ENCODE assay signal across 42 mouse cellular contexts in the genomic region with DNA sequence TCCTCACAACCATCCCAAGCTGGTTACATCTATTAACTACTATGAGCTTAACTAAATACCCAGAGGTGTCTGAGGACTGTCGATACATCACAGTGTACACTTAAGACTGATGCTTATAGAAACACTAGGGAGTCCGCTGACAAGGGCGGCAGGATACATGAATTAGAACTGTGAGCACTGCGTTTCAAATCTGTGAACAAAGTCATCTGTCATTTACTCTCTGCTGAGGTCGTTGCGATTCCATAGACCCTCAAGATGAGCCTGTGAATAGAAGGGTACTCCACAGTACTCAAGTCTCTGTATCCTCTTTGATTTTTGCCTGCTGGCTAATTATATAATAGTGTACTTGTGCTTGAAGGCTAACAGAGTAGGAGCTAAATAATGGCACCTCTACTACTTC. TPM values are rescaled to one million over a fixed set of nuclear protein-coding genes. Genes with fewer than 3 reads are reported as not detected.
"Had no signal": no experiment of that assay in that cellular context is flagged by ENCODE, and none has a peak within 500 bp of the region (broad histone marks: within the 10 kb centered on the region; RNA-seq: fewer than 3 reads in every experiment).

No protein-coding gene starts in this region.

- H3K27ac ChIP-seq: heart, embryonic 10.5 days; hindbrain, embryonic 13.5 days; hindbrain, embryonic 15.5 days; hindbrain, postnatal 0 days; kidney, embryonic 15.5 days; kidney, postnatal 0 days; limb, embryonic 13.5 days; limb, embryonic 15.5 days; liver, embryonic 12.5 days had no signal

- H3K36me3 ChIP-seq: hindbrain, embryonic 13.5 days; hindbrain, embryonic 15.5 days; kidney, embryonic 15.5 days; limb, embryonic 13.5 days; limb, embryonic 15.5 days; liver, embryonic 12.5 days had no signal

- H3K9me3 ChIP-seq: hindbrain, embryonic 13.5 days; hindbrain, embryonic 15.5 days; kidney, embryonic 15.5 days; limb, embryonic 15.5 days had no signal

- DNase-seq: forebrain, postnatal 0 days; gastrocnemius, postnatal 14 days; gastrocnemius, postnatal 36 days; heart, adult 18-20 months; heart, postnatal 10 days; kidney, adult 11 months; kidney, adult 2 months; kidney, adult 9 months; kidney, postnatal 14 days; kidney, postnatal 36 days; layer of hippocampus, adult 9-11 months; layer of hippocampus, postnatal 36 days; left cerebral cortex, postnatal 4 days had no signal

- H3K4me2 ChIP-seq: hindbrain, embryonic 13.5 days; hindbrain, embryonic 15.5 days; kidney, embryonic 15.5 days; limb, embryonic 13.5 days; limb, embryonic 15.5 days; liver, embryonic 12.5 days had no signal

- H3K4me1 ChIP-seq: hindbrain, embryonic 15.5 days; kidney, embryonic 15.5 days; limb, embryonic 15.5 days had no signal

- ATAC-seq: forebrain, postnatal 0 days; hindbrain, postnatal 0 days; intestine, embryonic 16.5 days; liver, embryonic 12.5 days had no signal

- H3K27me3 ChIP-seq: hindbrain, embryonic 13.5 days; hindbrain, embryonic 15.5 days; kidney, embryonic 15.5 days; limb, embryonic 13.5 days; limb, embryonic 15.5 days; liver, embryonic 12.5 days had no signal

- H3K4me3 ChIP-seq: heart, embryonic 10.5 days; hindbrain, embryonic 13.5 days; hindbrain, embryonic 15.5 days; kidney, embryonic 15.5 days; limb, embryonic 13.5 days; limb, embryonic 15.5 days; liver, embryonic 12.5 days had no signal

- H3K9ac ChIP-seq: forebrain, postnatal 0 days; hindbrain, embryonic 13.5 days; hindbrain, embryonic 15.5 days; kidney, embryonic 15.5 days; limb, embryonic 13.5 days; limb, embryonic 15.5 days; liver, embryonic 12.5 days had no signal

RNA-seq across cellular contexts. Expression of gene Gm17571, which starts 5.6 kb away (rescaled TPM):
- total RNA-seq: forebrain, postnatal 0 days; gastrocnemius, adult 18-20 months; gastrocnemius, adult 8-10 months; gastrocnemius, postnatal 14 days; gastrocnemius, postnatal 36 days; heart, adult 18-20 months; heart, postnatal 10 days; heart, postnatal 25 days; hematopoietic stem cell, adult 5-6 weeks; hindbrain, postnatal 0 days; layer of hippocampus, adult 18-20 months; layer of hippocampus, adult 8-10 months; layer of hippocampus, postnatal 14 days; layer of hippocampus, postnatal 36 days; left cerebral cortex, adult 18-20 months; left cerebral cortex, adult 8-10 months; left cerebral cortex, postnatal 10 days; left cerebral cortex, postnatal 25 days; left cerebral cortex, postnatal 4 days; liver, adult 2 months had no signal
- polyA plus RNA-seq: forebrain, postnatal 0 days; gonadal fat pad, adult 2 months; heart, embryonic 10.5 days; heart, embryonic 14.5 days; heart, embryonic 16.5 days; hindbrain, embryonic 11.5 days; hindbrain, embryonic 13.5 days; hindbrain, embryonic 15.5 days; hindbrain, postnatal 0 days; intestine, embryonic 14.5 days; intestine, embryonic 16.5 days; kidney, adult 2 months; kidney, embryonic 15.5 days; kidney, postnatal 0 days; large intestine, adult 2 months; limb, embryonic 11.5 days; limb, embryonic 13.5 days; limb, embryonic 15.5 days; liver, adult 2 months; liver, embryonic 12.5 days had no signal
